Mouse (Mus musculus) liver, embryonic 15.5 days (tissue): ENCODE data around the gene Acacb. TPM values are rescaled to one million over a fixed set of nuclear protein-coding genes. Genes with fewer than 3 reads are reported as not detected.

Source experiments
- ATAC-seq: fragments of 200-750 bp; cut with Nextera tagmentation; 2 replicates; pipeline ENCODE4 v1.8.0; 2017; ENCODE audit warnings: moderate number of reproducible peaks, mild to moderate bottlenecking, moderate library complexity; ENCODE audit not compliant: insufficient read depth
- H3K27ac ChIP-seq: fragments of 300-500 bp; sonication (generic); replicated peaks from 2 replicates; pipeline ENCODE4 v1.5.1; 2015; ENCODE audit warnings: mild to moderate bottlenecking, inconsistent platforms
- H3K27me3 ChIP-seq: fragments of 300-500 bp; sonication (generic); 2 replicates; pipeline ENCODE4 v1.6.1; 2015; ENCODE audit warnings: mild to moderate bottlenecking, inconsistent platforms
- H3K36me3 ChIP-seq: fragments of 300-500 bp; sonication (generic); replicated peaks from 2 replicates; pipeline ENCODE4 v1.6.1; 2015; ENCODE audit warnings: moderate library complexity, mild to moderate bottlenecking, inconsistent platforms
- H3K4me1 ChIP-seq: fragments of 300-500 bp; sonication (generic); replicated peaks from 2 replicates; pipeline ENCODE4 v1.6.1; 2015; ENCODE audit warnings: inconsistent platforms
- H3K4me2 ChIP-seq: fragments of 300-500 bp; sonication (generic); 2 replicates; pipeline ENCODE4 v1.6.1; 2015; ENCODE audit warnings: moderate library complexity, mild to moderate bottlenecking, inconsistent platforms
- H3K4me3 ChIP-seq: fragments of 300-500 bp; sonication (generic); replicated peaks from 2 replicates; pipeline ENCODE4 v1.5.1; 2015; ENCODE audit warnings: mild to moderate bottlenecking, inconsistent platforms
- H3K9ac ChIP-seq: fragments of 300-500 bp; sonication (generic); 2 replicates; pipeline ENCODE4 v1.6.1; 2015; ENCODE audit warnings: moderate library complexity, mild to moderate bottlenecking, inconsistent platforms
- H3K9me3 ChIP-seq: fragments of 300-500 bp; sonication (generic); replicated peaks from 2 replicates; pipeline ENCODE4 v1.6.1; 2016; ENCODE audit warnings: inconsistent platforms
- WGBS: fragments of 180-500 bp; shearing (Covaris S2); methylation state at CpG from one replicate; pipeline ENCODE4 v1.1.7; 2015; ENCODE audit warnings: mixed read lengths; ENCODE audit not compliant: insufficient replicate concordance; 5-methylcytosine and 5-hydroxymethylcytosine counted together
- polyA plus RNA-seq: library from polyadenylated mRNA; unstranded; fragments of >200 nt; fragmentation: Nextera tagmentation; extraction: Ambion mirVana; gene quantifications from 2 replicates; pipeline ENCODE4 v1.2.1, GENCODE M21; 2015

Acacb gene
- polyA plus RNA-seq, 1 experiment from 2014 or later: 0.45 TPM

GRCm38 (mm10) chr5:114273693-114274402, 127.5 kb downstream of the Acacb start, which contains the start of gene Foxn4:
Gene Foxn4 (minus strand): TSS chr5:114273807.
- H3K4me3 ChIP-seq: 0 out of 2 replicates have a peak within 1 kb of the TSS, but pooled peaks have one; percentile 14
- peaks cover 92% of the 10 kb centered on the region for H3K27me3 ChIP-seq
- H3K4me1 ChIP-seq: 0 out of 2 replicates have a peak, but pooled peaks cover 5% of the 10 kb centered on the region
- H3K36me3 ChIP-seq: no peaks in the 10 kb centered on the region
- H3K9ac ChIP-seq: no peak within 1 kb of the TSS
- H3K9me3 ChIP-seq: no peaks in the 10 kb centered on the region
- ATAC-seq: no peak
- no peak within 1 kb of the TSS for H3K27ac ChIP-seq
- peak within 1 kb of the TSS; percentile 40 for H3K4me2 ChIP-seq
- under 1% methylated on average over 53 of the region's 56 CpGs for WGBS

DNA sequence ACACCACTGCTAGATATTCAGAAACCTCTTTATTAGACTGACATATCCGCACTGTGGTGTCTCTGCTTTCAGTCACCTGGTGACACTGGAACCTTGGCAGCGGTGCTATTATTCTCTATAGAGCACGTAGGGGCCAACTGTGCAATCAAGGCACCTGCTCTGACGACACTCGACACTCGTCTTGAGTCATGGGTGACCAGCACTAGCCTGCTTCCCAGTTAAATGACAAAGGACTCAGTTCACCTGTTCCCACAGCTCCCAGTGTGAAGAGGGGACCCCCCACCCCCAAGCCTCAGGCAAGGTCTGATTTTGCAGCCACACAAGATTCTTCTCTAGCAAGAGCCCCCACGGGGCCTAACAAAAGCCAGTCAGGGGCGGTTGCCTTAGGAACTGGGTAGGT, 129.0 kb downstream of the Acacb start:
- ATAC-seq: no peak

DNA sequence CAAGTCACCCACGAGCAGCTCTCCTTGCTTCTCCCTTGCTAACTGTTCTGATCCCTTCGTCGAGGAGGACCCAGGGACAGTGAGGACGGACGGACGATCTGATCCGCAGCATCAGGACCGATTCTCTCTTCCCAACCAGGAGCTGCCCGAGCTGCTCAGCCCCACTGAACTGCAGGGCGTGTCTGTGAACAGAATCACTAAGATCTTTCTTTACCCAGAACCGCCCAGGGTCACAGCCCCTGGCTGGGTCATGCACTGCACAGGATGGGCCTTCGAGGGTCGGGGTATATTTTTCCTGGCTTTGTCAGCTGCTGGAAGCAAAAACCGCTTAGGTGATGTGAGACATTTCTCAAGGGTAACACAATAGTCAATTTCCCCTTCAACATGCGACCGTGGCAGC, 129.7 kb downstream of the Acacb start:
- H3K9ac ChIP-seq: no peak overlapping the region
- H3K9me3 ChIP-seq: no peaks in the 10 kb centered on the region
- WGBS: 30% methylated on average over 16 of the region's 16 CpGs
- H3K4me1 ChIP-seq: 0 out of 2 replicates have a peak, but pooled peaks cover 5% of the 10 kb centered on the region
- no peak overlapping the region for H3K27ac ChIP-seq
- ATAC-seq: no peak
- no peak overlapping the region for H3K4me2 ChIP-seq
- H3K4me3 ChIP-seq: no peak overlapping the region
- no peaks in the 10 kb centered on the region for H3K36me3 ChIP-seq
- peaks cover 84% of the 10 kb centered on the region for H3K27me3 ChIP-seq

More for the DNA sequence above, 129.0 kb downstream of the Acacb start:
- 28% methylated on average over 8 of the region's 8 CpGs for WGBS
- 0 out of 2 replicates have a peak, but pooled peaks cover 5% of the 10 kb centered on the region for H3K4me1 ChIP-seq
- no peak overlapping the region for H3K27ac ChIP-seq
- H3K9ac ChIP-seq: no peak overlapping the region
- H3K27me3 ChIP-seq: peaks cover 90% of the 10 kb centered on the region
- H3K4me2 ChIP-seq: no peak overlapping the region
- H3K9me3 ChIP-seq: no peaks in the 10 kb centered on the region
- no peaks in the 10 kb centered on the region for H3K36me3 ChIP-seq
- no peak overlapping the region for H3K4me3 ChIP-seq

DNA sequence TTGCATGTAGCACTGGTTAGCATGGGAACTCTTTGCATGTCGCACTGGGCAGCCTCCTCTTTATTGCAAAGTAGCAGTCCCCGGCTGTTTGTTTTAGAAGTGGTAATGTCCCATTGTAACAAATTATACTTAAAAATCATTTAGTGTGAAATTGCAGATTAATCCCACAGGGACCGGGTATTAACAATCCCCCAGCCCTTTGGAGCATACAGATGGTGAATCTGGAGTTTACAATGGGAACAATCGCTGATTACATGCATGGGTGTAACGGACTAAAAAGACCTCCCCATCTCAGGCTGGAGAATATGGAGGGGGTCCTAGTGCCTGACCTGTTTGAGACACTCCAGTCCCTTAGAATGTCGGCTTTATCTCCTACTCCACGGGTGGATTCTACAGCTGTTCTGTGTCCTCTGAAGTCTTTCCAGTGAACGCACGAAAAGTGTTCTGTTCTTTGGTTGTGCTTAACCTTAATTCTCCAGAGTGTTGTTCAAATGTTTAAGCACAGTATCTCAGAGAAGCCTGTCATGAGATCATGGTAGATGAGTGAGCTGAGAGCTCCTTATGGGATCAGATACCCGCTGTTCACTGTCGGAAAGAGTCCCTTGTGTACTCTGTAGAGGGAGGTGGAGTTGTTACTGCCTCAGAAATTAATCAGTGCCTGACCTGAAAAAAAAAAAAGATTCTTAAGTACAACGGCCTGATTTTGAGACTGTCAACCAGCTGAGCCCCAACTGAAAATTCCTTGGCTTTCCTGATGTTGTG, 133.2 kb downstream of the Acacb start:
- Histone ChIP-seq H3K4me2 (no peak overlapping the region), H3K9me3 (no peaks in the 10 kb centered on the region), H3K9ac (no peak overlapping the region), H3K27me3 (peaks cover 48% of the 10 kb centered on the region), H3K36me3 (no peaks in the 10 kb centered on the region), H3K27ac (no peak overlapping the region), H3K4me1 (no peaks in the 10 kb centered on the region), H3K4me3 (no peak overlapping the region)
- WGBS: 54% methylated on average over 12 of the region's 12 CpGs
- no peak for ATAC-seq

DNA sequence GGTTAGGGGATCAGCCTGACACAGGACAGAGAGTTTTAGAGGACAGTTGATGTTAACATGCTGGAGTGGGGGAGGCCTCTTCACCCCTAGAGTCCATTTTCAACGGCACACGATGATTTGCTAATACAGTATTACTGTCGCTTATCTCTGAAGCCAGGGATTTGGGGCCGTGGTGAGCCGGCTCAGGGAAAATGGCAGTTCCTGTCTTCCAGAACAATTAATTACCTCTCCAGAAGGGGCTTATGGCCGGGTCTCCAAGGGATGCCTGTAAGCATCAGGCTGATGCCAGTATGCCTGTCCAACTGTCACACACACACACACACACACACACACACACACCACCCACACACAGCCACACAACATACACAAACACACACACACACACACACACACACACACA, 136.0 kb downstream of the Acacb start:
- Histone ChIP-seq H3K4me2 (no peak overlapping the region), H3K9ac (no peak overlapping the region), H3K9me3 (no peaks in the 10 kb centered on the region), H3K4me3 (no peak overlapping the region), H3K27ac (no peak overlapping the region), H3K27me3 (peaks cover 20% of the 10 kb centered on the region), H3K4me1 (no peaks in the 10 kb centered on the region), H3K36me3 (no peaks in the 10 kb centered on the region)
- WGBS: 29% methylated on average over 6 of the region's 6 CpGs
- ATAC-seq: no peak

- Histone ChIP-seq H3K9me3 (no peaks in the 10 kb centered on the region), H3K4me3 (no peak overlapping the region), H3K27me3 (peaks cover 11% of the 10 kb centered on the region), H3K36me3 (no peaks in the 10 kb centered on the region), H3K27ac (no peak overlapping the region), H3K4me1 (no peaks in the 10 kb centered on the region), H3K4me2 (no peak overlapping the region), H3K9ac (no peak overlapping the region)
- ATAC-seq: no peak
- WGBS: 63% methylated on average over 13 of the region's 13 CpGs
These were observed 138.5 kb downstream of the Acacb start for GRCm38 (mm10) chr5:114284604-114285397.

- no peaks in the 10 kb centered on the region for H3K4me1 ChIP-seq
- H3K4me2 ChIP-seq: no peak overlapping the region
- no peak overlapping the region for H3K27ac ChIP-seq
- H3K4me3 ChIP-seq: no peak overlapping the region
- WGBS: 63% methylated on average over 3 of the region's 3 CpGs
- no peaks in the 10 kb centered on the region for H3K36me3 ChIP-seq
- H3K27me3 ChIP-seq: peaks cover 11% of the 10 kb centered on the region
- no peak overlapping the region for H3K9ac ChIP-seq
- no peak for ATAC-seq
- H3K9me3 ChIP-seq: no peaks in the 10 kb centered on the region
These were observed 139.0 kb downstream of the Acacb start for GRCm38 (mm10) chr5:114285398-114285700.

DNA sequence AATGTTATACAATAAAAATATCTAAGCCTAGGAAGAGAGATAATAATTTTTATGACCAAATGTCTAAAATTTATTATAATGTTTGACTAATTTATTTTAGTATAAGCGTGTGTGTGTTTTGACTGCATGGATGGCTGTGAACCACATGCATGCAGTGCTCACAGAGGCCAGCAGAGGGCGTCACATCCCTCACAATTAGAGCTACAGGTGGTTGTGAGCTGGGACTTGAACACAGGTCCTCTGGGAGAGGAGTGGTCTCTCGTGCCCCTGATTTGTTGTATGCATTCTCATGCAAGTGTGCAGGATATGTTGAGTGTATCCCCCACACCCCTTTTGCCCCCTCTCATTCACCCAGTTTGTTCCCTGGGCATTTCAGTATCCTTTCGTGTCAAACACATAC, 139.8 kb downstream of the Acacb start:
- H3K36me3 ChIP-seq: no peaks in the 10 kb centered on the region
- WGBS: 44% methylated on average over 4 of the region's 4 CpGs
- ATAC-seq: no peak
- H3K27ac ChIP-seq: no peak overlapping the region
- no peak overlapping the region for H3K4me3 ChIP-seq
- H3K27me3 ChIP-seq: peaks cover 13% of the 10 kb centered on the region
- no peaks in the 10 kb centered on the region for H3K4me1 ChIP-seq
- H3K4me2 ChIP-seq: no peak overlapping the region
- H3K9ac ChIP-seq: no peak overlapping the region
- H3K9me3 ChIP-seq: no peaks in the 10 kb centered on the region

DNA sequence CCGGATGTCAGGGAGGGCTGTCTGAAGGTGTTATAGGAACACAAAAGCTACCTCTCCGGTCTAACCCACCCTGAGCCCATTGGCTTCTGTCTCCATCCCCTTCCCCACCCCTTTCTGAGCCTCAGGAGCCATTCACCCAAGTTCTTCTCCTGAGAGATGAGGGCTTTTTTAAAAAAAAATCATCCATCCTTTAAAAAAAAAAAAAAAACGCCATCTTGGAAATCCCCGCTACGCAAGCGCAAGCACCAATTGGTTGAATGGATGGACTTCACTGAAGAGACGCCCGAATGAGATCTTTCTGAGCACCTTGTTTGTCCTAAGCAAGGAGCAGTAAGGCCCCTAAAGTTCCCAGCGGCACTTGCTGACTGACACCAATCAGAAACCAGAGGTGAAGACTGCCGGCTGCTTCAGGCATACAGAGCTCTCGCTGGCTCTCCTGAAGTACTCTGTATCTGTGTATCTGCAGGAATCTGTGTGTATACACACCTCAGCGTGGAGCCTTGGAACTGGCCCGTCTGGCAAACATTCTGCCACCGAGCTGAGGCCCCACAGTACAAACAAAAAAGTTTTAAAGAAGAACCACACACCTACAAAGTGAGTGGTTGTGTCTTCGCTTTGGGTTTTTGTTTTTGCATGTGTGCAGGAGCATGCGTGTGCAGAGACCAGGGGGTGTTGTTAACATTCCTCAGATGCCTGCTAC, 140.7 kb downstream of the Acacb start:
- no peaks in the 10 kb centered on the region for H3K4me1 ChIP-seq
- WGBS: 62% methylated on average over 16 of the region's 16 CpGs
- H3K36me3 ChIP-seq: no peaks in the 10 kb centered on the region
- no peak overlapping the region for H3K9ac ChIP-seq
- no peak overlapping the region for H3K4me3 ChIP-seq
- no peak overlapping the region for H3K27ac ChIP-seq
- H3K27me3 ChIP-seq: peaks cover 14% of the 10 kb centered on the region
- no peaks in the 10 kb centered on the region for H3K9me3 ChIP-seq
- no peak for ATAC-seq
- H3K4me2 ChIP-seq: no peak overlapping the region

DNA sequence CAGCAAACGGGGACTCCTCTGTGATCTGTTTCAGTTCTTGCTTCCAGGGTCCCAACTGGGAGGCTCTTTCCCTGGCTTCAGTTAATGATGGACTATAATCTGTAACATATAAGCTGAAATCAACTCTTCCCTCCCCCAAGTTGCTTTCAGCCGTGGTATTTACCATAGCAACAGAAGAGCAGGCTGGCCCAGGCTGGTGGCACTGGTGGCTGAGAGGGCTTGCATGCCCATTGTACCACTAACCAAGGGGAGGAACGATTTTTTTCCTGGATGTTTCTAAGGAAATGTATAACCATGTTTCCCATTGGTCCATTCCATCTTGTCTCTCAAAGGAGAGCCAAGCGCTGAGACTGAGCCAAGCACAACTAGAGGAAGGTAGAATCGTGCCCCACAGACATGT, 142.1 kb downstream of the Acacb start:
- ATAC-seq: no peak
- Histone ChIP-seq H3K9me3 (no peaks in the 10 kb centered on the region), H3K4me2 (no peak overlapping the region), H3K4me1 (no peaks in the 10 kb centered on the region), H3K27ac (no peak overlapping the region), H3K27me3 (peaks cover 14% of the 10 kb centered on the region), H3K4me3 (no peak overlapping the region), H3K9ac (no peak overlapping the region), H3K36me3 (no peaks in the 10 kb centered on the region)
- 59% methylated on average over 5 of the region's 5 CpGs for WGBS
